Mouse (Mus musculus): ENCODE measurements at regions not wholly inside any gene's neighbourhood (a gene's known extent, or its start where the extent isn't known, plus 50 kb on each side); places are given as distances from the start of the nearest gene placed in this dataset.

DNA sequence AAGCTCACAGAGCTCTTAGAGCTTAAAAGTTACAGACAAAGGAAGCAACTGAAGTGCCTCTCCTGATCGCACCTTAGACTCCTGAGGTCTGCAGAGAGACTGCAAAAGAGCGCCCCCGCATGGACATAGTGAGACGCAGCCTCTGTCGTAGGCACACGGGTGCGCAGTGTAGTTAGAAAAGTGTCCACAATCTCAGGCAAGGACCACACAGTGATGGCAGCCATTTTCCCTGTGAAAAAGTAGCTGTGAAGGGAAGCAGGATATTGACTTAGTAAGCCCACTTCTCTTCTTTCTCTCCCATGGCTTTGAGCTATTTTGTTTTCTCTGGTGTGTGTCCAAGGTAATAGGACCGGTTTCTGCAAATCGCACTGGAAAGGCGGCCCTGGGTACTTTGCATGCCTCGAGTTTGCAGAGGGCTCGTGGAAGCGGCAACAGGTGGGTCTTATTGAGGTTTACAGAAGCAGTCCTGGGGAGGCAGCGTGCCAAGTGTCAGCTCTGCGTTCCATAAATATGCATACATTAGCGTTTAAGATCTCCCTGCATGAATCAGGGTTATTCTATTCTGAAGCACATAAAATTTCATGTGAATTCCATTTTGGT is 188.0 kb downstream of the Pax3 start:
- ATAC-seq (ENCODE audit: insufficient number of reproducible peaks, low FRiP score, low TSS enrichment, low read depth): no peak
- H3K9ac ChIP-seq (ENCODE audit: low read length): no peak overlapping the region
- no peak overlapping the region for H3K27ac ChIP-seq (replicated peaks; ENCODE audit: low read depth, low read length)
- no peaks in the 10 kb centered on the region for H3K4me1 ChIP-seq (ENCODE audit: control insufficient read depth, insufficient read depth, low read length)
- 42% methylated on average over 16 of the region's 16 CpGs for WGBS
- no peaks in the 10 kb centered on the region for H3K36me3 ChIP-seq (ENCODE audit: control insufficient read depth, insufficient read depth, low read length)
- H3K4me2 ChIP-seq (ENCODE audit: low read depth, severe bottlenecking): no peak overlapping the region
- no peaks in the 10 kb centered on the region for H3K9me3 ChIP-seq (ENCODE audit: control insufficient read depth, low read length)
- peak; percentile 69 for DNase-seq (ENCODE audit: low spot score)
- no peaks in the 10 kb centered on the region for H3K27me3 ChIP-seq (ENCODE audit: control insufficient read depth, insufficient read depth, low read length)
- no peak overlapping the region for H3K4me3 ChIP-seq (ENCODE audit: low read depth, low read length)

DNA sequence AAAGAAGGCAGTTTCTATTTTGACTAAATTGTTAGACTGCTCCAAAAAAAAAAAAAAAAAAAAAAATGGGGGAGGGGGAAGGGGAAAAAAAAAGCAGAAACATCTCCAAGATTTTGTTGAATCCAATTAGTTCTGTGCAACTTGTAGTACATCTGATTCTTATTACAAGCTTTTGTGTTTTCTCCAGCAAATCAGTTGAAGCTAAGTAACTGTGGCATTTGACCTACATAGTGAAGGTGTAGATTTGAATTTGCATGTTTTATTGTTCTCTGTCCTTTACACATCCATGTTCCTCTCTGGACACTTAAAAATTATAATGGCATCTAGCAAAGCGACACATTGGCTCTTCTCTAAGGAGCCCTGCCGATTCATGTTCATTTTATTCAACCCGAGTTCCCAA is 192.6 kb downstream of the Pax3 start:
- Histone ChIP-seq H3K27ac (replicated peaks; ENCODE audit: low read depth, low read length) (no peak overlapping the region), H3K4me1 (ENCODE audit: control insufficient read depth, insufficient read depth, low read length) (no peaks in the 10 kb centered on the region), H3K4me2 (ENCODE audit: low read depth, severe bottlenecking) (no peak overlapping the region), H3K9me3 (ENCODE audit: control insufficient read depth, low read length) (no peaks in the 10 kb centered on the region), H3K36me3 (ENCODE audit: control insufficient read depth, insufficient read depth, low read length) (no peaks in the 10 kb centered on the region), H3K9ac (ENCODE audit: low read length) (no peak overlapping the region), H3K27me3 (ENCODE audit: control insufficient read depth, insufficient read depth, low read length) (no peaks in the 10 kb centered on the region), H3K4me3 (ENCODE audit: low read depth, low read length) (no peak overlapping the region)
- no peak for ATAC-seq (ENCODE audit: insufficient number of reproducible peaks, low FRiP score, low TSS enrichment, low read depth)
- WGBS: 91% methylated on average over 3 of the region's 3 CpGs
- DNase-seq (ENCODE audit: low spot score): no peak

DNA sequence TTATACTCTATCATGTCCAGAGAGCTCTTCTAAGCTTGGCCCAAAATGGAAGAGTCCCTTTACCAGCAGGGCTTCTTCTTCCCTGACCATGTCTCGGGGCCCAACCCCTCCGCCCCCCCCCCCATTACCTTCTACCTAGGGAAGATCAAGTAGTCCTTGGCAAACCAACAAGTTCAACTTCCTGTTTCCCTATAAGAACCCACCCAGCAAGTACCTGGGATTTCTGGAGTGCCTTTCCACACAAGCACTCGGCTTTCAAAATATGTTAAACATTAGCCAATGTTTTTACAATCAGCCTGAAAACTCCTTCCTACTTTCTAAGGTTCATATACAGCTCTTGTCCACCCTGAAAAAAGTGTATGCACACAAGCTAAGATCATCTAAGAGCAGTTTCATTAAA is 198.2 kb downstream of the Pax3 start:
- H3K36me3 ChIP-seq (ENCODE audit: control insufficient read depth, insufficient read depth, low read length): no peaks in the 10 kb centered on the region
- 87% methylated on average over 3 of the region's 3 CpGs for WGBS
- no peak for ATAC-seq (ENCODE audit: insufficient number of reproducible peaks, low FRiP score, low TSS enrichment, low read depth)

DNA sequence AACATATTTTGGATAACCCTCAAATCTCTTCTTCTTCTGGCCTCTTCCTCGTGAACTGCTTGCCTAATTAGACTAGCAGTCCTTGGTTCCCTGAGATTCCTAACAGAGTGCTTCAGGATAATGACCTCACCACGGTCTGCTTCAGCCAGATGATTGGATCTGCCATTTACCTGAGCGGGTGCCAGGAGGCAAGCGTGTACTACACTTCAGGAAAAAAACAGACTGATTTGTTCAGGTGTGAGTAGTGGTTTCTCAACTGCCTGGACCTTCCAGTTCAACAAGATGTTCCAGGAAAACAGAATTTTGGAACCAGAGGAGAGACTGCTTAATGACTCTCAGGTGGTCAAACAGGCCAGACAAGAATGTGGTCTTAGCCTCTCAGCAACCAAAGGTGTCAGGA is 215.4 kb downstream of the Pax3 start:
- peak; percentile 19 for DNase-seq (ENCODE audit: low spot score)

More for the DNA sequence above, 198.2 kb downstream of the Pax3 start:
- Histone ChIP-seq H3K4me2 (ENCODE audit: low read depth, severe bottlenecking) (no peak overlapping the region), H3K4me1 (ENCODE audit: control insufficient read depth, insufficient read depth, low read length) (no peaks in the 10 kb centered on the region), H3K9ac (ENCODE audit: low read length) (no peak overlapping the region), H3K27ac (replicated peaks; ENCODE audit: low read depth, low read length) (no peak overlapping the region), H3K9me3 (ENCODE audit: control insufficient read depth, low read length) (no peaks in the 10 kb centered on the region), H3K4me3 (ENCODE audit: low read depth, low read length) (no peak overlapping the region), H3K27me3 (ENCODE audit: control insufficient read depth, insufficient read depth, low read length) (no peaks in the 10 kb centered on the region)
- DNase-seq (ENCODE audit: low spot score): no peak

DNA sequence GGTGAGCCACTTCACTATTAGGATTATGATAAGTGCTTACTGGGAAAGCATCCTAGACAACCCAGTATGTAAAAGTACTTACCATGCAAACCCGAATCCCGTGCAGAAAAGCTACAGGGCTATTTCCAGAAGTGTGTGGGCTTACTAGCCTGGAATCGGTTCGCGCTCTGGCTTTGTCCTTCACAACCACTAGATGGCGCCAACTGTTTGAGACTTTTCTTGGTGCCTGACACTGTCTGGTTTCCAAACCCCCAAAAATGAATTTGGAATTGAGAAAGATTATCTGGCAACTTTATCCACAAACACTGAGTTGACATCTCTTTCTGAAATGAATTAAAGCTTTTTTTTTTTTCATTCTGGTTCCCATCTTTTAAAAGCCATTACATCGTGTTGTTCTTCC is 218.2 kb downstream of the Pax3 start:
- H3K9me3 ChIP-seq (ENCODE audit: control insufficient read depth, low read length): no peaks in the 10 kb centered on the region
- no peak overlapping the region for H3K4me2 ChIP-seq (ENCODE audit: low read depth, severe bottlenecking)
- WGBS: 4% methylated on average over 7 of the region's 7 CpGs
- peak; percentile 84 for DNase-seq (ENCODE audit: low spot score)
- H3K4me1 ChIP-seq (ENCODE audit: control insufficient read depth, insufficient read depth, low read length): no peaks in the 10 kb centered on the region
- H3K4me3 ChIP-seq (ENCODE audit: low read depth, low read length): no peak overlapping the region
- H3K36me3 ChIP-seq (ENCODE audit: control insufficient read depth, insufficient read depth, low read length): no peaks in the 10 kb centered on the region
- H3K27ac ChIP-seq (replicated peaks; ENCODE audit: low read depth, low read length): no peak overlapping the region
- H3K9ac ChIP-seq (ENCODE audit: low read length): no peak overlapping the region
- H3K27me3 ChIP-seq (ENCODE audit: control insufficient read depth, insufficient read depth, low read length): peaks cover 3% of the 10 kb centered on the region; the same call in 1 of the 2 replicates
- ATAC-seq (ENCODE audit: insufficient number of reproducible peaks, low FRiP score, low TSS enrichment, low read depth): no peak

More for the DNA sequence above, 215.4 kb downstream of the Pax3 start:
- H3K27ac ChIP-seq (replicated peaks; ENCODE audit: low read depth, low read length): no peak overlapping the region
- 59% methylated on average over 4 of the region's 4 CpGs for WGBS
- no peaks in the 10 kb centered on the region for H3K36me3 ChIP-seq (ENCODE audit: control insufficient read depth, insufficient read depth, low read length)
- peaks cover 3% of the 10 kb centered on the region; the same call in 1 of the 2 replicates for H3K27me3 ChIP-seq (ENCODE audit: control insufficient read depth, insufficient read depth, low read length)
- ATAC-seq (ENCODE audit: insufficient number of reproducible peaks, low FRiP score, low TSS enrichment, low read depth): no peak
- no peak overlapping the region for H3K4me2 ChIP-seq (ENCODE audit: low read depth, severe bottlenecking)
- H3K4me3 ChIP-seq (ENCODE audit: low read depth, low read length): no peak overlapping the region
- H3K4me1 ChIP-seq (ENCODE audit: control insufficient read depth, insufficient read depth, low read length): no peaks in the 10 kb centered on the region
- H3K9me3 ChIP-seq (ENCODE audit: control insufficient read depth, low read length): no peaks in the 10 kb centered on the region
- no peak overlapping the region for H3K9ac ChIP-seq (ENCODE audit: low read length)

DNA sequence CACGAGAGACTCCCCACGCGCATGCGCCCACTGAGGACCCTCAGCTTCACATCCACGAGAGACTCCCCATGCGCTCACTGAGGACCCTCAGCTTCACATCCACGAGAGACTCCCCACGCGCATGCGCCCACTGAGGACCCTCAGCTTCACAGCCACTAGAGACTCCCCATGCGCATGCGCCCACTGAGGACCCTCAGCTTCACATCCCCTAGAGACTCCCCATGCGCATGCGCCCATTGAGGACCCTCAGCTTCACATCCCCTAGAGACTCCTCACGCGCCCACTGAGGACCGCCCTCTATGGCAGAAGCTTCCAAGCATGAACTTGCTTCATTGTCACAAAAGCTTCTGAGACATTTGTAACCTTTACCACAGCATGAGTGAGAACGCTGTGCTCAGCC is 221.0 kb downstream of the Pax3 start:
- 92% methylated on average over 18 of the region's 18 CpGs for WGBS
- Histone ChIP-seq H3K27ac (replicated peaks; ENCODE audit: low read depth, low read length) (no peak overlapping the region), H3K4me1 (ENCODE audit: control insufficient read depth, insufficient read depth, low read length) (no peaks in the 10 kb centered on the region), H3K36me3 (ENCODE audit: control insufficient read depth, insufficient read depth, low read length) (no peaks in the 10 kb centered on the region), H3K27me3 (ENCODE audit: control insufficient read depth, insufficient read depth, low read length) (peaks cover 3% of the 10 kb centered on the region; the same call in 1 of the 2 replicates), H3K4me2 (ENCODE audit: low read depth, severe bottlenecking) (no peak overlapping the region), H3K4me3 (ENCODE audit: low read depth, low read length) (no peak overlapping the region), H3K9ac (ENCODE audit: low read length) (no peak overlapping the region), H3K9me3 (ENCODE audit: control insufficient read depth, low read length) (no peaks in the 10 kb centered on the region)
- DNase-seq (ENCODE audit: low spot score) (no peak), ATAC-seq (ENCODE audit: insufficient number of reproducible peaks, low FRiP score, low TSS enrichment, low read depth) (no peak)

DNA sequence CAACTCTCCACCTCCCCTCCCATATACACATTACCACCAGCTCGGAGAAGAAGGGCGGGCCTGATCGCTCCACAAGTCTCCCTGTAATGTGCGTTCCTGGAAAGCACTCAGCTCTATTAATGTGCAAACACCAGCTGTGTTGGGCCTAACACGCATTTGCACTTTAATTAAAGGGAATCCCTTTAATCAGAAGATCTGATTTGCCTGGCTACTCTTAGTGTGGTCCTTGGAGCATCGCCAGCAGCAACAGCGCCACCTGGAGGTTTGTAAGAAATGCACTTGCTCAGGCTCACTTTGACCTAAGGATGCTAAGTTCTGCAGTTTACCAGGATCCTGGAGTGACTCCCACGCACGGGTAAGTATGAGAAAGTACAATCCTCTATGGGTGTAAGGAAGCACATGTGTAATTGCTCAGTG is 224.6 kb downstream of the Pax3 start:
- Histone ChIP-seq H3K27me3 (ENCODE audit: control insufficient read depth, insufficient read depth, low read length) (no peaks in the 10 kb centered on the region), H3K4me1 (ENCODE audit: control insufficient read depth, insufficient read depth, low read length) (no peaks in the 10 kb centered on the region), H3K36me3 (ENCODE audit: control insufficient read depth, insufficient read depth, low read length) (no peaks in the 10 kb centered on the region), H3K9me3 (ENCODE audit: control insufficient read depth, low read length) (no peaks in the 10 kb centered on the region), H3K4me3 (ENCODE audit: low read depth, low read length) (no peak overlapping the region), H3K27ac (replicated peaks; ENCODE audit: low read depth, low read length) (no peak overlapping the region), H3K9ac (ENCODE audit: low read length) (no peak overlapping the region), H3K4me2 (ENCODE audit: low read depth, severe bottlenecking) (no peak overlapping the region)
- peak; percentile 74 for DNase-seq (ENCODE audit: low spot score)
- ATAC-seq (ENCODE audit: insufficient number of reproducible peaks, low FRiP score, low TSS enrichment, low read depth): no peak
- 14% methylated on average over 9 of the region's 9 CpGs for WGBS

DNA sequence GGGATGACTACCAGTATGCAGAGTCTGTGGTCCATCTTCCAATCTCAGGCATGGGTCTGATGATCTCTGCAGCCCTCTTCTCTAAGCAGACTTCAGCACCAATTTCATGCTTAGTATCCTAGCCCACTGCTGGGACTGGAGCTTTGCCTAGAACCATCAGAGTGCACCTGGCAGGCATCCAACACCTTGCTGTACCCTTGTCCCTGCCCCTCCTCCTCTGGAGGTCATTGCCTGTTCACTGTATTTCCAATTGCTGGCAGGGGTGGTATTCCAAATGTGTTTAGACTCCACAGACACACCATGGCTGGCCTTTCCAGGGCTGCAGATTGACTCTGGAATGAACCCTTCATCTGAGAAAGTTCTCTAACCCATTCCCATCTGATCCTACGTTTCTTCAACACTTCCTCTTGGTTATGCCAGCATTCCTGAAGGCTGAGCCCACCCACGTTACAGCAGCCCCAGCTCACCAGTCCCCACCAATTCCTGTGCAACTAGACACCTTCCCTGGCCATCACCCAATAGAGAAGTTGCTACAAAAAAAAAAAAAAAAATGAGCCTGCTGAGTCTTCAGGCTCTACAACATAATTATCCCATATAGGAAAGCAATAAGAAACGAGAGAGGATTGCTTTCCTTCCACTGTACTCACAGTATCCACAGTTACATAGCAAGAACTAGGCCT is 232.1 kb downstream of the Pax3 start:
- Histone ChIP-seq H3K27me3 (ENCODE audit: control insufficient read depth, insufficient read depth, low read length) (no peaks in the 10 kb centered on the region), H3K36me3 (ENCODE audit: control insufficient read depth, insufficient read depth, low read length) (no peaks in the 10 kb centered on the region), H3K4me1 (ENCODE audit: control insufficient read depth, insufficient read depth, low read length) (no peaks in the 10 kb centered on the region), H3K9me3 (ENCODE audit: control insufficient read depth, low read length) (no peaks in the 10 kb centered on the region), H3K4me3 (ENCODE audit: low read depth, low read length) (no peak overlapping the region), H3K4me2 (ENCODE audit: low read depth, severe bottlenecking) (no peak overlapping the region), H3K27ac (replicated peaks; ENCODE audit: low read depth, low read length) (no peak overlapping the region), H3K9ac (ENCODE audit: low read length) (no peak overlapping the region)
- 32% methylated on average over 3 of the region's 3 CpGs for WGBS
- DNase-seq (ENCODE audit: low spot score) (no peak), ATAC-seq (ENCODE audit: insufficient number of reproducible peaks, low FRiP score, low TSS enrichment, low read depth) (no peak)
